Mouse (Mus musculus) olfactory bulb, adult 2 months (tissue): ENCODE measurements around the gene Asap3. TPM values are rescaled to one million over a fixed set of nuclear protein-coding genes. Genes with fewer than 3 reads are reported as not detected.

Source experiments
- H3K27ac ChIP-seq: fragments of 200-500 bp; 2 replicates; pipeline ENCODE4 v1.5.1; 2012; ENCODE audit warnings: low read depth, low read length; ENCODE audit not compliant: insufficient read depth
- H3K4me1 ChIP-seq: fragments of 200-500 bp; 2 replicates; pipeline ENCODE4 v1.6.1; 2012; ENCODE audit warnings: low read length; ENCODE audit not compliant: control insufficient read depth, insufficient read depth
- H3K4me3 ChIP-seq: fragments of 200-500 bp; 2 replicates; pipeline ENCODE4 v1.5.1; 2012; ENCODE audit warnings: mild to moderate bottlenecking, low read depth, low read length, moderate library complexity; ENCODE audit not compliant: insufficient read depth
- CTCF ChIP-seq: fragments of 200-500 bp; IDR thresholded peaks from 2 replicates; pipeline ENCODE4 v1.5.1; 2012; ENCODE audit warnings: low read depth, mild to moderate bottlenecking, low read length, moderate library complexity; ENCODE audit not compliant: insufficient read depth
- POLR2A ChIP-seq: fragments of 200-500 bp; IDR thresholded peaks from 2 replicates; pipeline ENCODE4 v1.6.1; 2012; ENCODE audit warnings: mild to moderate bottlenecking, low read depth, low read length, moderate library complexity; ENCODE audit not compliant: insufficient read depth
- WGBS: fragments of 180-500 bp; shearing (Covaris S2); methylation state at CpG from one replicate; pipeline ENCODE4 v1.1.7; 2018; 5-methylcytosine and 5-hydroxymethylcytosine counted together
- polyA plus RNA-seq: library from polyadenylated mRNA; stranded (reverse); fragments of >200 nt; gene quantifications from 2 replicates; pipeline ENCODE4 v1.2.4, GENCODE M21; 2012; ENCODE audit warnings: low replicate concordance; ENCODE audit not compliant: missing spikeins, insufficient read depth, insufficient read length

Asap3 gene
- polyA plus RNA-seq, 1 experiment: not detected

- peaks cover 4% of the 10 kb centered on the region; the same call in 1 of the 2 replicates for H3K4me1 ChIP-seq
- H3K27ac ChIP-seq: no peak overlapping the region
- TF ChIP-seq CTCF (no peak), POLR2A (no peak)
- H3K4me3 ChIP-seq: no peak overlapping the region
- WGBS: 72% methylated on average over 6 of the region's 6 CpGs
These were observed 49.8 kb downstream of the Asap3 start for GRCm38 (mm10) chr4:136255919-136256318.

- Histone ChIP-seq H3K4me3 (no peak overlapping the region), H3K4me1 (peaks cover 4% of the 10 kb centered on the region; the same call in 1 of the 2 replicates), H3K27ac (no peak overlapping the region)
- WGBS: 86% methylated on average over 10 of the region's 10 CpGs
- TF ChIP-seq CTCF (no peak), POLR2A (no peak)
These were observed 50.5 kb downstream of the Asap3 start for GRCm38 (mm10) chr4:136256696-136257095.

- H3K27ac ChIP-seq: no peak overlapping the region
- WGBS: 64% methylated on average over 3 of the region's 3 CpGs
- no peak for TF ChIP-seq POLR2A
- no peak for TF ChIP-seq CTCF
- H3K4me3 ChIP-seq: no peak overlapping the region
- peaks cover 4% of the 10 kb centered on the region; the same call in 1 of the 2 replicates for H3K4me1 ChIP-seq
These were observed 53.8 kb downstream of the Asap3 start for GRCm38 (mm10) chr4:136259916-136260315.

- H3K27ac ChIP-seq: no peak overlapping the region
- TF ChIP-seq POLR2A (no peak), CTCF (peak; percentile 77)
- 40% methylated on average over 10 of the region's 10 CpGs for WGBS
- H3K4me3 ChIP-seq: no peak overlapping the region
- peaks cover 4% of the 10 kb centered on the region; the same call in 1 of the 2 replicates for H3K4me1 ChIP-seq
These were observed 54.5 kb downstream of the Asap3 start for GRCm38 (mm10) chr4:136260491-136261180.

- H3K4me1 ChIP-seq: peaks cover 4% of the 10 kb centered on the region; the same call in 1 of the 2 replicates
- no peak for TF ChIP-seq POLR2A
- no peak for TF ChIP-seq CTCF
- no peak overlapping the region for H3K4me3 ChIP-seq
- whole genome bisulfite sequencing: 60% methylated on average over 10 of the region's 10 CpGs
- no peak overlapping the region for H3K27ac ChIP-seq
These were observed 55.7 kb downstream of the Asap3 start for GRCm38 (mm10) chr4:136261912-136262311.

- TF ChIP-seq POLR2A (no peak), CTCF (no peak)
- Histone ChIP-seq H3K27ac (no peak overlapping the region), H3K4me3 (no peak overlapping the region), H3K4me1 (peaks cover 4% of the 10 kb centered on the region; the same call in 1 of the 2 replicates)
- WGBS: 92% methylated on average over 4 of the region's 4 CpGs
These were observed 57.4 kb downstream of the Asap3 start for GRCm38 (mm10) chr4:136263555-136263954.

GRCm38 (mm10) chr4:136266716-136267343, 60.7 kb downstream of the Asap3 start:
- H3K4me1 ChIP-seq: no peaks in the 10 kb centered on the region
- 89% methylated on average over 9 of the region's 9 CpGs for WGBS
- H3K4me3 ChIP-seq: no peak overlapping the region
- TF ChIP-seq POLR2A (no peak), CTCF (no peak)
- no peak overlapping the region for H3K27ac ChIP-seq

GRCm38 (mm10) chr4:136268912-136269311, 62.7 kb downstream of the Asap3 start:
- H3K4me1 ChIP-seq: no peaks in the 10 kb centered on the region
- TF ChIP-seq CTCF (no peak), POLR2A (no peak)
- no peak overlapping the region for H3K27ac ChIP-seq
- 67% methylated on average over 1 of the region's 1 CpGs for WGBS
- no peak overlapping the region for H3K4me3 ChIP-seq

- 84% methylated on average over 8 of the region's 8 CpGs for WGBS
- TF ChIP-seq CTCF: no peak
- no peak for TF ChIP-seq POLR2A
- H3K4me3 ChIP-seq: no peak overlapping the region
- no peaks in the 10 kb centered on the region for H3K4me1 ChIP-seq
- no peak overlapping the region for H3K27ac ChIP-seq
These were observed 64.5 kb downstream of the Asap3 start for GRCm38 (mm10) chr4:136270648-136271047.
